Mouse (Mus musculus) intestine, embryonic 14.5 days (tissue): ENCODE measurements around the gene Map3k6. TPM values are rescaled to one million over a fixed set of nuclear protein-coding genes. Genes with fewer than 3 reads are reported as not detected.

ENCODE experiments used
- ATAC-seq: fragments of 200-750 bp; cut with Nextera tagmentation; replicated peaks from 2 replicates; pipeline ENCODE4 v1.8.0; 2017; ENCODE audit warnings: low read depth, moderate number of reproducible peaks, moderate TSS enrichment, moderate library complexity; ENCODE audit not compliant: low FRiP score, low TSS enrichment
- DNase-seq: peaks from one replicate; pipeline ENCODE4 v3.0.0-alpha.2; 2018; ENCODE audit warnings: low spot score
- H3K27ac ChIP-seq: fragments of 300-500 bp; sonication (generic); 2 replicates; pipeline ENCODE4 v1.5.1; 2014; ENCODE audit warnings: low read depth, mild to moderate bottlenecking, control low read depth
- H3K27me3 ChIP-seq: fragments of 300-500 bp; sonication (generic); replicated peaks from 2 replicates; pipeline ENCODE4 v1.6.1; 2014; ENCODE audit warnings: low read length, control low read depth; ENCODE audit not compliant: control insufficient read depth, insufficient read depth
- H3K36me3 ChIP-seq: fragments of 300-500 bp; sonication (generic); 2 replicates; pipeline ENCODE4 v1.6.1; 2014; ENCODE audit warnings: low read length, control low read depth; ENCODE audit not compliant: control insufficient read depth, insufficient read depth
- H3K4me1 ChIP-seq: fragments of 300-500 bp; sonication (generic); replicated peaks from 2 replicates; pipeline ENCODE4 v1.6.1; 2014; ENCODE audit warnings: low read length, control low read depth, mixed read lengths; ENCODE audit not compliant: control insufficient read depth, insufficient read depth
- H3K4me2 ChIP-seq: fragments of 300-500 bp; sonication (generic); 2 replicates; pipeline ENCODE4 v1.6.1; 2014; ENCODE audit warnings: low read length
- H3K4me3 ChIP-seq: fragments of 300-500 bp; sonication (generic); 2 replicates; pipeline ENCODE4 v1.5.1; 2014; ENCODE audit warnings: low read depth, low read length, control low read depth, mixed read lengths
- H3K9ac ChIP-seq: fragments of 300-500 bp; sonication (generic); 2 replicates; pipeline ENCODE4 v1.6.1; 2014; ENCODE audit warnings: mild to moderate bottlenecking, low read length
- H3K9me3 ChIP-seq: fragments of 300-500 bp; sonication (generic); 2 replicates; pipeline ENCODE4 v1.6.1; 2016; ENCODE audit warnings: low read length, control low read depth; ENCODE audit not compliant: control insufficient read depth
- WGBS: fragments of 180-500 bp; shearing (Covaris S2); extraction: QIAGEN DNeasy Blood & Tissue Kit; methylation state at CpG from one replicate; pipeline ENCODE4 v1.1.7; 2014; 5-methylcytosine and 5-hydroxymethylcytosine counted together
- polyA plus RNA-seq: library from polyadenylated mRNA; unstranded; fragments of >200 nt; fragmentation: Nextera tagmentation; extraction: Ambion mirVana; gene quantifications from 2 replicates; pipeline ENCODE4 v1.2.1, GENCODE M21; 2014

The Map3k6 gene
- polyA plus RNA-seq, 1 experiment from 2014 or later = 2.8 TPM

GRCm38 (mm10) chr4:133262375-133262765, 21.8 kb downstream of the Map3k6 start:
- no peak for DNase-seq
- 76% methylated on average over 7 of the region's 7 CpGs for WGBS
- Histone ChIP-seq H3K9me3 (0 out of 2 replicates have a peak, but pooled peaks cover 3% of the 10 kb centered on the region), H3K36me3 (peaks cover 32% of the 10 kb centered on the region), H3K4me2 (no peak overlapping the region), H3K9ac (no peak overlapping the region), H3K4me1 (no peaks in the 10 kb centered on the region), H3K27me3 (0 out of 2 replicates have a peak, but pooled peaks cover 3% of the 10 kb centered on the region), H3K4me3 (no peak overlapping the region), H3K27ac (no peak overlapping the region)
- ATAC-seq = no peak

- no peak for ATAC-seq
Measured at GRCm38 (mm10) chr4:133262882-133263281, 22.3 kb downstream of the Map3k6 start, which contains the start of gene Sytl1. TSS of gene Sytl1 (minus strand) at chr4:133263113.

GRCm38 (mm10) chr4:133263756-133264155, 23.1 kb downstream of the Map3k6 start:
- Histone ChIP-seq H3K9me3 (0 out of 2 replicates have a peak, but pooled peaks cover 3% of the 10 kb centered on the region), H3K27ac (no peak overlapping the region), H3K4me2 (no peak overlapping the region), H3K9ac (no peak overlapping the region), H3K36me3 (peaks cover 46% of the 10 kb centered on the region), H3K27me3 (no peaks in the 10 kb centered on the region), H3K4me3 (no peak overlapping the region), H3K4me1 (no peaks in the 10 kb centered on the region)
- DNase-seq (no peak), ATAC-seq (no peak)
- 89% methylated on average over 5 of the region's 5 CpGs for WGBS

More at GRCm38 (mm10) chr4:133262882-133263281, 22.3 kb downstream of the Map3k6 start, which contains the start of gene Sytl1:
- Histone ChIP-seq H3K9me3 (0 out of 2 replicates have a peak, but pooled peaks cover 3% of the 10 kb centered on the region), H3K36me3 (peaks cover 37% of the 10 kb centered on the region), H3K27me3 (no peaks in the 10 kb centered on the region), H3K4me2 (no peak within 1 kb of the TSS), H3K27ac (no peak within 1 kb of the TSS), H3K4me1 (no peaks in the 10 kb centered on the region), H3K9ac (no peak within 1 kb of the TSS), H3K4me3 (no peak within 1 kb of the TSS)
- 37% methylated on average over 7 of the region's 7 CpGs for WGBS
- no peak for DNase-seq

- Histone ChIP-seq H3K36me3 (peaks cover 54% of the 10 kb centered on the region), H3K27me3 (no peaks in the 10 kb centered on the region), H3K4me2 (no peak overlapping the region), H3K27ac (no peak overlapping the region), H3K9me3 (0 out of 2 replicates have a peak, but pooled peaks cover 3% of the 10 kb centered on the region), H3K9ac (no peak overlapping the region), H3K4me3 (no peak overlapping the region), H3K4me1 (no peaks in the 10 kb centered on the region)
- 90% methylated on average over 2 of the region's 2 CpGs for WGBS
- DNase-seq (no peak), ATAC-seq (no peak)
Measured at GRCm38 (mm10) chr4:133264559-133264958, 23.9 kb downstream of the Map3k6 start.

GRCm38 (mm10) chr4:133265297-133265696, 24.7 kb downstream of the Map3k6 start:
- H3K27me3 ChIP-seq = no peaks in the 10 kb centered on the region
- no peak overlapping the region for H3K9ac ChIP-seq
- H3K4me1 ChIP-seq = no peaks in the 10 kb centered on the region
- H3K36me3 ChIP-seq = peaks cover 59% of the 10 kb centered on the region
- 0 out of 2 replicates have a peak, but pooled peaks cover 3% of the 10 kb centered on the region for H3K9me3 ChIP-seq
- DNase-seq (no peak), ATAC-seq (no peak)
- H3K27ac ChIP-seq = no peak overlapping the region
- 97% methylated on average over 3 of the region's 3 CpGs for WGBS
- H3K4me2 ChIP-seq = no peak overlapping the region
- no peak overlapping the region for H3K4me3 ChIP-seq

- no peak overlapping the region for H3K9ac ChIP-seq
- WGBS = 79% methylated on average over 4 of the region's 4 CpGs
- H3K27me3 ChIP-seq = no peaks in the 10 kb centered on the region
- DNase-seq (no peak), ATAC-seq (no peak)
- H3K27ac ChIP-seq = no peak overlapping the region
- 0 out of 2 replicates have a peak, but pooled peaks cover 3% of the 10 kb centered on the region for H3K9me3 ChIP-seq
- no peak overlapping the region for H3K4me2 ChIP-seq
- H3K4me3 ChIP-seq = no peak overlapping the region
- H3K4me1 ChIP-seq = no peaks in the 10 kb centered on the region
- H3K36me3 ChIP-seq = peaks cover 64% of the 10 kb centered on the region
Measured at GRCm38 (mm10) chr4:133265759-133266158, 25.1 kb downstream of the Map3k6 start.

GRCm38 (mm10) chr4:133266248-133266880, 25.7 kb downstream of the Map3k6 start:
- H3K4me2 ChIP-seq = no peak overlapping the region
- H3K4me3 ChIP-seq = no peak overlapping the region
- H3K9me3 ChIP-seq = 0 out of 2 replicates have a peak, but pooled peaks cover 3% of the 10 kb centered on the region
- no peaks in the 10 kb centered on the region for H3K4me1 ChIP-seq
- no peak overlapping the region for H3K27ac ChIP-seq
- ATAC-seq = no peak
- DNase-seq = no peak
- peaks cover 65% of the 10 kb centered on the region for H3K36me3 ChIP-seq
- H3K9ac ChIP-seq = no peak overlapping the region
- H3K27me3 ChIP-seq = no peaks in the 10 kb centered on the region
- WGBS = 93% methylated on average over 12 of the region's 12 CpGs

- Histone ChIP-seq H3K4me2 (no peak overlapping the region), H3K9ac (no peak overlapping the region), H3K4me3 (no peak overlapping the region), H3K9me3 (0 out of 2 replicates have a peak, but pooled peaks cover 3% of the 10 kb centered on the region), H3K36me3 (peaks cover 65% of the 10 kb centered on the region), H3K27ac (no peak overlapping the region), H3K27me3 (no peaks in the 10 kb centered on the region), H3K4me1 (no peaks in the 10 kb centered on the region)
- WGBS = 94% methylated on average over 3 of the region's 3 CpGs
- ATAC-seq (no peak), DNase-seq (no peak)
Measured at GRCm38 (mm10) chr4:133268931-133269330, 28.3 kb downstream of the Map3k6 start.

- Histone ChIP-seq H3K27me3 (no peaks in the 10 kb centered on the region), H3K4me1 (no peaks in the 10 kb centered on the region), H3K4me3 (no peak overlapping the region), H3K4me2 (no peak overlapping the region), H3K36me3 (peaks cover 63% of the 10 kb centered on the region), H3K9ac (no peak overlapping the region), H3K9me3 (no peaks in the 10 kb centered on the region), H3K27ac (no peak overlapping the region)
- DNase-seq (no peak), ATAC-seq (no peak)
- WGBS = 87% methylated on average over 3 of the region's 3 CpGs
Measured at GRCm38 (mm10) chr4:133269596-133269995, 29.0 kb downstream of the Map3k6 start.
